Mouse (Mus musculus) ES-Bruce4 (cell line): ENCODE data around the gene Supt4a.

Experiments
- CTCF ChIP-seq: IDR thresholded peaks from one replicate; pipeline ENCODE4 v1.8.1; 2011; ENCODE audit warnings: low read depth, low read length
- POLR2A ChIP-seq: IDR thresholded peaks from one replicate; pipeline ENCODE4 v1.8.1; 2011; ENCODE audit warnings: low read length; ENCODE audit not compliant: insufficient read depth

DNA sequence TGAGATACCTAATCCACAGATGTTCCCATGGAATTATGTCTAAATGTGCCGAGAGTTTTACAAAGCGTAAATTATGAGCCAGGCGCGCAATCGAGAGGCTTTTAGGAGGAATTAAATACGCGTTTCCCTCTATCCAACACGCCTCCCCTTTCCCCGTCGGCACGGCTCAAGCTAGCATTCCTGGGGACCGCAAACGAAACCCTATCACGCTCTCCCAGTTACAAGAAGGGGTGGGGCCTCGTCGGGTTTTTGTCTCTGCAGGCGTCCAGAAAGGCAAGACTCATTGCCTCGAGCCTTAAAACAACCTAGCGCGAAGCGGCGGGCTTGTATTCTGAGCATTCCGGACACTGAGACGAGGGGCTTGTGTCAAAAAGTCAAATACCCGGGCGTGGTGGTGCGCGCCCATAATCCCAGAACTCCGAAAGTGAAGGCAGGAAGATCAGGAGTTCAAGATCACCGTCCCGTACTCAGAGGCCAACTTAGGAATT is 661 bp upstream of the Supt4a start:
- TF ChIP-seq CTCF: no peak
- no peak for TF ChIP-seq POLR2A
